Mouse (Mus musculus) MEL (cell line): Measurements from ENCODE around the gene Lurap1. TPM values are rescaled to one million over a fixed set of nuclear protein-coding genes. Genes with fewer than 3 reads are reported as not detected.
A peak's percentile ranks its signal among the peaks of the same experiment; 100 is the strongest.

Source experiments
- DNase-seq: peaks from one replicate; pipeline ENCODE4 v3.0.0; 2011; ENCODE audit warnings: low read depth, low spot score
- H3K27ac ChIP-seq: 2 replicates; pipeline ENCODE4 v1.5.1; 2012; ENCODE audit warnings: low read depth, mild to moderate bottlenecking, control low read depth, low read length, moderate library complexity; ENCODE audit not compliant: control insufficient read depth
- H3K27me3 ChIP-seq, 2 experiments: fragments of 150-350 bp in 1 of 2; sonication (generic) in 1 of 2; 2 replicates each; pipeline ENCODE4 v1.6.1; 2012; ENCODE audit warnings: low read length in 2 of 2, mild to moderate bottlenecking in 2 of 2, improper control_type of control experiment in 1 of 2, moderate library complexity in 1 of 2; ENCODE audit not compliant: insufficient read depth in 2 of 2, control insufficient read depth in 1 of 2
- H3K36me3 ChIP-seq, 2 experiments: 2 replicates each; pipeline ENCODE4 v1.6.1; 2012 to 2014; ENCODE audit warnings: low read length in 2 of 2, improper control_type of control experiment in 1 of 2, inconsistent platforms in 1 of 2, mild to moderate bottlenecking in 1 of 2; ENCODE audit not compliant: insufficient read depth in 2 of 2, control insufficient read depth in 1 of 2
- H3K4me1 ChIP-seq, 2 experiments: fragments of 150-350 bp in 1 of 2; sonication (generic) in 1 of 2; 2 replicates each; pipeline ENCODE4 v1.6.1; 2012; ENCODE audit warnings: low read length in 2 of 2, improper control_type of control experiment in 1 of 2, mild to moderate bottlenecking in 1 of 2; ENCODE audit not compliant: insufficient read depth in 2 of 2, control insufficient read depth in 1 of 2
- H3K4me3 ChIP-seq, 2 experiments: fragments of 150-350 bp in 1 of 2; sonication (generic) in 1 of 2; 2 replicates each; pipeline ENCODE4 v1.5.1; 2012; ENCODE audit warnings: low read depth in 2 of 2, low read length in 2 of 2, mild to moderate bottlenecking in 2 of 2, moderate library complexity in 2 of 2, control low read depth in 1 of 2, improper control_type of control experiment in 1 of 2; ENCODE audit not compliant: control insufficient read depth in 1 of 2, insufficient read depth in 1 of 2
- H3K79me2 ChIP-seq: 2 replicates; pipeline ENCODE4 v1.6.1; 2012; ENCODE audit warnings: mild to moderate bottlenecking, low read length, moderate library complexity; ENCODE audit not compliant: control insufficient read depth, poor library complexity, insufficient read depth
- H3K9ac ChIP-seq: 2 replicates; pipeline ENCODE4 v1.6.1; 2012; ENCODE audit warnings: low read depth, mild to moderate bottlenecking, control low read depth, low read length, moderate library complexity; ENCODE audit not compliant: control insufficient read depth, poor library complexity, severe bottlenecking
- H3K9me3 ChIP-seq: fragments of 150-350 bp; sonication (generic); replicated peaks from 2 replicates; pipeline ENCODE4 v1.6.1; 2012; ENCODE audit warnings: mild to moderate bottlenecking, low read length, improper control_type of control experiment, moderate library complexity; ENCODE audit not compliant: insufficient read depth
- BHLHE40 ChIP-seq: IDR thresholded peaks from 2 replicates; pipeline ENCODE4 v1.6.1; 2012; ENCODE audit warnings: low read depth, mild to moderate bottlenecking, inconsistent platforms, low read length, improper control_type of control experiment, borderline replicate concordance
- CHD1 ChIP-seq: IDR thresholded peaks from 2 replicates; pipeline ENCODE4 v1.6.1; 2012; ENCODE audit warnings: low read depth, mild to moderate bottlenecking, inconsistent platforms, low read length, improper control_type of control experiment
- E2F4 ChIP-seq: IDR thresholded peaks from 2 replicates; pipeline ENCODE4 v1.6.1; 2011; ENCODE audit warnings: low read depth, low read length, improper control_type of control experiment, borderline replicate concordance
- ELF1 ChIP-seq: IDR thresholded peaks from 2 replicates; pipeline ENCODE4 v1.6.1; 2014; ENCODE audit warnings: low read depth, mild to moderate bottlenecking, inconsistent platforms, low read length, improper control_type of control experiment, moderate library complexity
- HCFC1 ChIP-seq: IDR thresholded peaks from 2 replicates; pipeline ENCODE4 v1.6.1; 2012; ENCODE audit warnings: low read depth, mild to moderate bottlenecking, inconsistent platforms, low read length, improper control_type of control experiment, moderate library complexity
- KAT2A ChIP-seq: conservative IDR thresholded peaks from 2 replicates; pipeline ENCODE4 v1.6.1; 2012; ENCODE audit warnings: low read depth, low read length, improper control_type of control experiment, inconsistent platforms
- MAFK ChIP-seq: IDR thresholded peaks from 2 replicates; pipeline ENCODE4 v1.6.1; 2011; ENCODE audit warnings: low read depth, mild to moderate bottlenecking, low read length, improper control_type of control experiment, borderline replicate concordance
- MAZ ChIP-seq: IDR thresholded peaks from 2 replicates; pipeline ENCODE4 v1.6.1; 2012; ENCODE audit warnings: low read depth, mild to moderate bottlenecking, inconsistent platforms, low read length, improper control_type of control experiment
- MEF2A ChIP-seq: IDR thresholded peaks from 2 replicates; pipeline ENCODE4 v1.6.1; 2014; ENCODE audit warnings: low read depth, mild to moderate bottlenecking, inconsistent platforms, low read length, improper control_type of control experiment; ENCODE audit not compliant: poor library complexity, insufficient replicate concordance, severe bottlenecking; ENCODE audit errors: extremely low read depth
- MYB ChIP-seq: IDR thresholded peaks from 2 replicates; pipeline ENCODE4 v1.6.1; 2011; ENCODE audit warnings: mild to moderate bottlenecking, low read depth, low read length, improper control_type of control experiment
- NELFE ChIP-seq: IDR thresholded peaks from 2 replicates; pipeline ENCODE4 v1.6.1; 2011; ENCODE audit warnings: low read depth, low read length, improper control_type of control experiment
- POLR2A ChIP-seq, 2 experiments: IDR thresholded peaks; 2 replicates each; pipeline ENCODE4 v1.6.1; 2011 to 2012; ENCODE audit warnings: low read length in 2 of 2, mild to moderate bottlenecking in 2 of 2, control low read depth in 1 of 2, improper control_type of control experiment in 1 of 2, low read depth in 1 of 2, moderate library complexity in 1 of 2; ENCODE audit not compliant: control insufficient read depth in 1 of 2, insufficient read depth in 1 of 2, poor library complexity in 1 of 2
- RAD21 ChIP-seq: IDR thresholded peaks from 2 replicates; pipeline ENCODE4 v1.6.1; 2011; ENCODE audit warnings: mild to moderate bottlenecking, low read depth, low read length, improper control_type of control experiment
- SIN3A ChIP-seq: IDR thresholded peaks from 2 replicates; pipeline ENCODE4 v1.6.1; 2012; ENCODE audit warnings: low read length, improper control_type of control experiment, inconsistent platforms
- ZKSCAN1 ChIP-seq: IDR thresholded peaks from 2 replicates; pipeline ENCODE4 v1.6.1; 2012; ENCODE audit warnings: low read depth, mild to moderate bottlenecking, inconsistent platforms, low read length, improper control_type of control experiment, moderate library complexity
- ZMIZ1 ChIP-seq: IDR thresholded peaks from 2 replicates; pipeline ENCODE4 v1.6.1; 2012; ENCODE audit warnings: low read depth, mild to moderate bottlenecking, inconsistent platforms, low read length, improper control_type of control experiment, moderate library complexity
- ZNF384 ChIP-seq: IDR thresholded peaks from 2 replicates; pipeline ENCODE4 v1.6.1; 2012; ENCODE audit warnings: low read depth, mild to moderate bottlenecking, inconsistent platforms, low read length, improper control_type of control experiment
- polyA plus RNA-seq, 2 experiments: library from polyadenylated mRNA; stranded (reverse) in 1 of 2; unstranded in 1 of 2; fragments of >175 nt in 1 of 2; fragments of >200 nt in 1 of 2; gene quantifications; 2 replicates each; pipeline versions ENCODE4 v1.2.1 to v1.2.4; 2012; ENCODE audit warnings: low replicate concordance in 2 of 2, low read depth in 1 of 2; ENCODE audit not compliant: insufficient read length in 2 of 2, insufficient read depth in 1 of 2, missing spikeins in 1 of 2
- total RNA-seq: library from RNA; depleted of rRNA; stranded (reverse); fragments of 300-350 nt; gene quantifications from 2 replicates; pipeline ENCODE4 v1.2.3, GENCODE M21; 2012

The Lurap1 gene
- total and polyA plus RNA-seq, 3 experiments, result 0.85 to 1.2 TPM; not detected in 1

- H3K4me3 ChIP-seq, result peak overlapping the region; percentile 60 to 99
- no peaks in the 10 kb centered on the region for H3K9me3 ChIP-seq
- H3K27me3 ChIP-seq, result no peaks in the 10 kb centered on the region
- H3K36me3 ChIP-seq, result peaks cover 0 to 29% of the 10 kb centered on the region in 2 experiments; a peak in 3 of 4 replicates
- H3K79me2 ChIP-seq, result peaks cover 13% of the 10 kb centered on the region
- TF ChIP-seq E2F4 (no peak), SIN3A (no peak), ZNF384 (peak; percentile 68), MAFK (no peak), NELFE (0 out of 2 replicates have a peak, but pooled peaks have one; percentile 10), ZMIZ1 (no peak), KAT2A (no peak), HCFC1 (peak; percentile 56; the same call in 1 of the 2 replicates)
- peak overlapping the region; percentile 95 for H3K9ac ChIP-seq
- H3K4me1 ChIP-seq, result peaks cover 2 to 14% of the 10 kb centered on the region in 2 experiments; a peak in 3 of 4 replicates
- peak; percentile 82 for DNase-seq
- H3K27ac ChIP-seq, result peak overlapping the region; percentile 96
These were observed 28.4 kb downstream of the Lurap1 start for GRCm38 (mm10) chr4:116122762-116123161.

DNA sequence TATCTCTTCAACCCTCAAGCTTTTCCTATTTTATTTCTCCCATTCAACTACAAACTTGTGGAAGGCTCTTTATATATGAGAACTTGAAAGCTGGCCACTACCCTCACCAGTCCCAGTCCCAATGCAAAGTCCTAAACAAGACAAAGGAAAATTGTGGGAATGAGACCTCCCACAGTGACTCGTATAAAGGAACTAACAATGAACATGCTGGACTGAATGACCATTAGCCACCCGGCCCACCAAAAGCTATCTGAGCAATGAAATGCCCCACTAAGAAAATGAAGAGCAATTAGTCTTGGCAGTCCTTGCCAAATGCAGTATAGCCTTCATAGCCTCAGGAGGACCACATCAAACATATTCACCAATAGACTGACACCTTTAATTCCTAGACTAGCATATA is 39.7 kb downstream of the Lurap1 start:
- no peaks in the 10 kb centered on the region for H3K9me3 ChIP-seq
- H3K36me3 ChIP-seq, result peaks cover 0 to 8% of the 10 kb centered on the region in 2 experiments; a peak in 2 of 4 replicates
- no peaks in the 10 kb centered on the region for H3K4me1 ChIP-seq
- no peaks in the 10 kb centered on the region for H3K79me2 ChIP-seq
- no peaks in the 10 kb centered on the region for H3K27me3 ChIP-seq
- H3K9ac ChIP-seq, result no peak overlapping the region
- no peak overlapping the region for H3K27ac ChIP-seq
- TF ChIP-seq POLR2A (IDR thresholded peaks at IDR 0.05; ENCODE audit: control insufficient read depth in 1 of 2, insufficient read depth in 1 of 2, low read depth in 1 of 2, low read length in 2 of 2, poor library complexity in 1 of 2) (no peak), CHD1 (no peak), MAZ (no peak), MYB (no peak), KAT2A (no peak)
- no peak for DNase-seq
- no peak overlapping the region for H3K4me3 ChIP-seq

GRCm38 (mm10) chr4:116110695-116111094 is 40.4 kb downstream of the Lurap1 start:
- TF ChIP-seq POLR2A (IDR thresholded peaks at IDR 0.05; ENCODE audit: control insufficient read depth in 1 of 2, insufficient read depth in 1 of 2, low read depth in 1 of 2, low read length in 2 of 2, poor library complexity in 1 of 2) (no peak), ELF1 (no peak), BHLHE40 (no peak), RAD21 (no peak), E2F4 (no peak), MEF2A (no peak), ZMIZ1 (no peak), ZKSCAN1 (no peak), MYB (no peak)
- no peaks in the 10 kb centered on the region for H3K27me3 ChIP-seq
- H3K36me3 ChIP-seq, result peaks cover 0 to 8% of the 10 kb centered on the region in 2 experiments; a peak in 2 of 4 replicates
- no peak overlapping the region for H3K4me3 ChIP-seq
- no peak for DNase-seq
- H3K79me2 ChIP-seq, result no peaks in the 10 kb centered on the region
- no peaks in the 10 kb centered on the region for H3K9me3 ChIP-seq
- H3K4me1 ChIP-seq, result no peaks in the 10 kb centered on the region
- H3K27ac ChIP-seq, result no peak overlapping the region
- H3K9ac ChIP-seq, result no peak overlapping the region
